Mouse (Mus musculus) neural tube, embryonic 14.5 days (tissue): ENCODE data around the gene Tgfbrap1. TPM values are rescaled to one million over a fixed set of nuclear protein-coding genes. Genes with fewer than 3 reads are reported as not detected.
A peak's percentile ranks its signal among the peaks of the same experiment; 100 is the strongest.

Experiments
- ATAC-seq: fragments of 200-750 bp; cut with Nextera tagmentation; 2 replicates; pipeline ENCODE4 v1.8.0; 2017; ENCODE audit warnings: low read depth, mild to moderate bottlenecking, moderate TSS enrichment, moderate library complexity
- H3K27ac ChIP-seq: fragments of 300-500 bp; sonication (generic); 2 replicates; pipeline ENCODE4 v1.5.1; 2014; ENCODE audit warnings: low read depth, mild to moderate bottlenecking, control low read depth, low read length, moderate library complexity, mixed read lengths
- H3K27me3 ChIP-seq: fragments of 300-500 bp; sonication (generic); 2 replicates; pipeline ENCODE4 v1.6.1; 2014; ENCODE audit warnings: low read length; ENCODE audit not compliant: control insufficient read depth, insufficient read depth
- H3K36me3 ChIP-seq: fragments of 300-500 bp; sonication (generic); 2 replicates; pipeline ENCODE4 v1.6.1; 2014; ENCODE audit warnings: low read length, mixed read lengths; ENCODE audit not compliant: control insufficient read depth, insufficient read depth
- H3K4me1 ChIP-seq: fragments of 300-500 bp; sonication (generic); 2 replicates; pipeline ENCODE4 v1.6.1; 2014; ENCODE audit warnings: low read length; ENCODE audit not compliant: control insufficient read depth, insufficient read depth
- H3K4me2 ChIP-seq: fragments of 300-500 bp; sonication (generic); 2 replicates; pipeline ENCODE4 v1.6.1; 2014; ENCODE audit warnings: mild to moderate bottlenecking, low read depth, low read length, control low read depth
- H3K4me3 ChIP-seq: fragments of 300-500 bp; sonication (generic); 2 replicates; pipeline ENCODE4 v1.5.1; 2014; ENCODE audit warnings: low read depth, low read length, control low read depth, mixed read lengths
- H3K9ac ChIP-seq: fragments of 300-500 bp; sonication (generic); replicated peaks from 2 replicates; pipeline ENCODE4 v1.6.1; 2014; ENCODE audit warnings: low read depth, mild to moderate bottlenecking, control low read depth, low read length, mixed read lengths
- H3K9me3 ChIP-seq: fragments of 300-500 bp; sonication (generic); 2 replicates; pipeline ENCODE4 v1.6.1; 2016; ENCODE audit warnings: low read length; ENCODE audit not compliant: control insufficient read depth
- WGBS: fragments of 180-500 bp; shearing (Covaris S2); extraction: QIAGEN DNeasy Blood & Tissue Kit; methylation state at CpG from one replicate; pipeline ENCODE4 v1.1.7; 2014; 5-methylcytosine and 5-hydroxymethylcytosine counted together
- polyA plus RNA-seq: library from polyadenylated mRNA; unstranded; fragments of >200 nt; fragmentation: Nextera tagmentation; extraction: Ambion mirVana; gene quantifications from 2 replicates; pipeline ENCODE4 v1.2.1, GENCODE M21; 2014

Gene Tgfbrap1
- polyA plus RNA-seq, 1 experiment from 2014 or later = 22.3 TPM

DNA sequence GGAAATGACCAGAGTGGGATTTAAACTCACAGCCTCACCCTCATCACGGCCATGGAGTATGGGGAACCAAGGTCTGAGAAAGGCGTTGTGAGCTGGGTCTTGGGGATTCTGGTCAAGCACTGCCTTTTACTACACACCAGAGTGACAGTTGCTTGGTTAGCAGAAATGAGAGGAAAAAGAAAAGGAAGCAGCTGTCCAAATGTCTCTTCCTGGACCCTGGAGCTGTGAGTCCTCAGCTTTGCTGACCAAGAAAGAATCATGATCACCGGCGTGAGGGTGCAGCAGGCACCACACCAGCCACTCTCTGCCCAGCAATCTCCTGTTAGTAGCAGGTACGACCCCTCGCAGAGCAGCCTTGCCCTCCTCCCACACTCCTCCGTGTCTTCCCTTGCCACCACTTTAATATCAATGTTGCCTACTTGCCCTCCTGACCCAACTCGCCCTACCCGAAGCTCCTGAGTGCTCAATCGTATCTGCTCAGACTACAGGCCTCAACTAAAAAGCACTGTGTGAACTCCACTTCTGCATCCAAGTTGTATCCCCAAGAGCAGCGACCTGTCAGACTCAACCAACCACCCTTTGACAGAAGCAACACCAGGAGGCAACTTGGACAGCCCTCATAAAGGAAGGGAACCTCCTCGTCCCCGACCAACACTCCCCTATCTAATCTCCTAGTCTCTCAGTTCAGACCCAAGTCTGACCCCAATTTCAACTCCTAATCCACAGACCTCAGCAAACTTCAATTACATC is 7.0 kb downstream of the Tgfbrap1 start:
- Histone ChIP-seq H3K4me1 (peaks cover 15% of the 10 kb centered on the region; the same call in 1 of the 2 replicates), H3K27ac (no peak overlapping the region; the same call in 1 of the 2 replicates), H3K9me3 (no peaks in the 10 kb centered on the region), H3K9ac (peak overlapping the region; percentile 94), H3K4me3 (peak overlapping the region; percentile 77), H3K36me3 (no peaks in the 10 kb centered on the region), H3K27me3 (no peaks in the 10 kb centered on the region), H3K4me2 (peak overlapping the region; percentile 79)
- 47% methylated on average over 13 of the region's 13 CpGs for WGBS
- peak; percentile 16; the same call in 1 of the 2 replicates for ATAC-seq

DNA sequence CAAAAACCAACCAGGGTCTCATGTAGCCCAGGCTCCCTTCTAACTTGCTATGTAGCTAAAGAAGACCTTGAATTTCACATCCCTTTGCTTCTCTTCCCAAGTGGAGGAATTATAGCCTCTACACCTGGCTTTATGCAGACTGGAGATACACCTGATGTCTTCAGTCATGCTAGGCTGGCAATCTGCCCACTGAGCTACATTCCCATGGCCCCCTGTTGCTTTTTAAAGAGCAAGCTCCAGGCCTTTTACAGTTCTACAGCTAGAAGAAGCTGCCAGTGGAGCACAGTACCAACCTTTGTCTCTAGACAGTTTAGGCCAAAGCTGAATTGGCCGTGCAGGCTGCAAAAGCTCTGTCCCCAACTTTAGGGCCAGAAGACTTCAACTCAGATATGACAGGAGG is 8.0 kb downstream of the Tgfbrap1 start:
- Histone ChIP-seq H3K27ac (no peak overlapping the region), H3K4me1 (peaks cover 15% of the 10 kb centered on the region; the same call in 1 of the 2 replicates), H3K9ac (no peak overlapping the region), H3K4me3 (no peak overlapping the region), H3K9me3 (no peaks in the 10 kb centered on the region), H3K36me3 (no peaks in the 10 kb centered on the region), H3K27me3 (no peaks in the 10 kb centered on the region), H3K4me2 (no peak overlapping the region)
- ATAC-seq = no peak
- WGBS = 73% methylated on average over 1 of the region's 1 CpGs

DNA sequence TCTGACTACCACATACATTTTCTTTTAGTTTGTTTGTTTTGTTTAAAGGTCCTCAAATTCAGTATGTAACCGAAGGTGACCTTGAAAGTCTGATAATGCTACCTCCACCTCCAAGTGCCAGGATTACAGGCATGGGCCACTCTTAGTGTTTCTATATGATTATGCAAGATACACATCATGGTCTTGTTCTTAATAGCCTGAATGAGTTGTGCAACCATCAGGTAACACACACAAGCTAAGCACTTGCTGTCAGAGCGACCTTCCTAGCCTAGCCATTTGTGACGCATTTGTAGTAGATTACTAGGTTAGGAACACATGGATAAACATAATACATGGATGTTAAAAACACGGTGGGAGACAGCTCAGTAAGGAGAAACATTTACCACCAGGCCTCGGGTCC is 15.5 kb downstream of the Tgfbrap1 start:
- no peak overlapping the region for H3K4me2 ChIP-seq
- H3K4me1 ChIP-seq = no peaks in the 10 kb centered on the region
- H3K4me3 ChIP-seq = no peak overlapping the region
- no peaks in the 10 kb centered on the region for H3K9me3 ChIP-seq
- no peaks in the 10 kb centered on the region for H3K27me3 ChIP-seq
- no peaks in the 10 kb centered on the region for H3K36me3 ChIP-seq
- no peak overlapping the region for H3K9ac ChIP-seq
- H3K27ac ChIP-seq = no peak overlapping the region
- no peak for ATAC-seq
- 92% methylated on average over 5 of the region's 5 CpGs for WGBS

DNA sequence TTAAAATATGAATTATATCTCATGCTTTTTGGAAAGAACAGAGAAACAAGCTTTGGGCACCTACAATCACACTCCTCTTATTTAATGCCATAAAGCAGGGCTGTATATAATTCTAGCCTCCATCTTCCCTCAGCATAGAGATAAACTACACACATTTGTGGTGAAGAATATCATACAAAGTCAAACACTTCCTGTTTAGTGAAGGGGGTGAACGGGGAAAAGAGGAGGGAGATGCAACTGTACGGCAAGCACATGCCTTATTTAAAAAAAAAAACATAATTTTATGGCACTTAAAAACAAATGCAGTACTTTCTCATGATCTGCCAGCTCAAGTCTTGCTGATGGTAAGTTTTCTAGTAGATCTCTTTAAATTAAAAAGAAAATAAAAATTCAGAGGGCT is 20.3 kb downstream of the Tgfbrap1 start:
- H3K9ac ChIP-seq = no peak overlapping the region
- H3K27ac ChIP-seq = no peak overlapping the region
- no peaks in the 10 kb centered on the region for H3K4me1 ChIP-seq
- no peaks in the 10 kb centered on the region for H3K27me3 ChIP-seq
- peaks cover 13% of the 10 kb centered on the region for H3K36me3 ChIP-seq
- no peak overlapping the region for H3K4me2 ChIP-seq
- 87% methylated on average over 2 of the region's 2 CpGs for WGBS
- H3K4me3 ChIP-seq = no peak overlapping the region
- ATAC-seq = no peak
- H3K9me3 ChIP-seq = no peaks in the 10 kb centered on the region

DNA sequence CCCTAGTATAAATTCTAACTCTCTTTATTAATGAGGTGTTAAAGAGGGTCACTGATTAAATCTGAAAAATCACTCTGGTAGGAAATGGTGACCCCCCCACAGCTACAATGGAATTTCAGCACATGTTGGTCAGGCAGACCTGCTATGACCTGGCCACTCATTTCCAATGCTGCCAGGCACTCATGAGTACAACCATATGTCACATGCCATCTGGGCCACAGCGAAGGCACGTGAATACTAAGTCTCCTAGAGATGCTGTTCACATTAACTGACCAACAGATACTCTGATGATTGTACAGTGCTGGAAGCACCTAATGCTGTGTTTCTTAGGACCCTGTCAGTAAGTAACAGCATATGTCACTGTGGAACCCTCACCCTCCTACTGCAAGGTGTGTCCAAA is 23.6 kb downstream of the Tgfbrap1 start:
- Histone ChIP-seq H3K36me3 (peaks cover 19% of the 10 kb centered on the region), H3K4me3 (no peak overlapping the region), H3K4me2 (no peak overlapping the region), H3K9me3 (no peaks in the 10 kb centered on the region), H3K9ac (no peak overlapping the region), H3K27ac (no peak overlapping the region), H3K27me3 (no peaks in the 10 kb centered on the region), H3K4me1 (no peaks in the 10 kb centered on the region)
- no peak for ATAC-seq
- WGBS = 92% methylated on average over 2 of the region's 2 CpGs

DNA sequence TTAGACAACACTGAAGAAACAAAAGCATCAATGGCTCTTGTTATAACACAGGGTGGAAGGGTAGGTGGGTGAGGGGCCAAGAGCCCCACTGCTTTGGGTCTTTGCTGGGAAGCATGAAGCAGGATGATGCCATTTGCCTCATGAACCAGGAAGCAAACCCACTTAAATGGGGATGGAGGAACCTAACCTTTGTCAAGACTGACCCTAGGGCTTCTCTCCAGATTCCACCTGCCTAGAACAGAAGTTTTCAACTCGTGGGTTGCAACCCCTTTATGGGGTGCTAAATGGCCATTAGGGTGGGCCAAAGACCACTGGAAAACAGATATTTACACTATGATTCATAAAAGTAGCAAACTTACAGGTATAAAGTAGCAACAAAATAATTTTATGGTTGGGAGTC is 25.9 kb downstream of the Tgfbrap1 start:
- H3K4me1 ChIP-seq = no peaks in the 10 kb centered on the region
- no peaks in the 10 kb centered on the region for H3K27me3 ChIP-seq
- no peak overlapping the region for H3K4me3 ChIP-seq
- no peaks in the 10 kb centered on the region for H3K9me3 ChIP-seq
- no peak overlapping the region for H3K27ac ChIP-seq
- no peak overlapping the region for H3K4me2 ChIP-seq
- H3K9ac ChIP-seq = no peak overlapping the region
- WGBS = 74% methylated on average over 1 of the region's 1 CpGs
- H3K36me3 ChIP-seq = peaks cover 25% of the 10 kb centered on the region
- no peak for ATAC-seq

DNA sequence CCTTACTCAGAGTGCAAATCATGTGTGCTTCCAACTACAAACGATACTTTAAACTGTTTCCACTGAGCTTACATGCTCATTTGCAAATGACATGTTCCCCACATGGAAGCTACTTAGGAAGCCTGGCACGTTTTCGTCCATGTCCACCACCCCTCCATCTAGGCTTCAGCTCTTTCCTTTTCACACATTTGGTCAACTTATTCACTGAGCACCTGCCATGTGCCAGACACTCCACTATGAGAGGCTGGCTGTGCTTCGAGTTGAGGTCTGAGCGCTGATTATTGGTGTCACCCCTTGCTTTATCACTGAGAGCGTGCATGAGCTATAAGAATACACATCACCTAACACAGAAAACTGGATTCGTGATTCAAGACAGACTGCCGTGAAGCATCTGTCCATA is 26.4 kb downstream of the Tgfbrap1 start:
- WGBS = 93% methylated on average over 8 of the region's 8 CpGs

DNA sequence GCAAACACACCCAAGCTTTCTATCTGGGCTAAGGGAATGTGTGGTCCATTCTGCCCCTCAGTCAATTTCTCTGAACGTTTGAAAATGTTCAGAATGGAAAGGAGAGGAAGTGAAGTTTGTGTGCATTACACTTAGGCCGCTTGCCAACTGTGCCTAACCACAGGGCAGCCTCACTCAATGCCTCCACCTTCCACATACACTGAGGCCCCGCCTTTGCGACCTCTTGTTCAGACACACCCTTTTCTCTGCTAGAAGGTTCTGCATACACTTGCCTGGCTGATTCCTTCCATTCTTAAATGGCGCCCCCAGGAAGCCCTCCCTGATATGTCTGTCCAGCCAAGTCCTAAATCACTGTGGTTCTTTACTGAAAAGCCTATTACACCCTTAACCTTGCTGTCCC is 27.7 kb downstream of the Tgfbrap1 start:
- ATAC-seq = no peak
- no peaks in the 10 kb centered on the region for H3K27me3 ChIP-seq
- 81% methylated on average over 5 of the region's 5 CpGs for WGBS
- H3K4me3 ChIP-seq = no peak overlapping the region
- no peaks in the 10 kb centered on the region for H3K4me1 ChIP-seq
- no peak overlapping the region for H3K27ac ChIP-seq
- no peak overlapping the region for H3K4me2 ChIP-seq
- no peaks in the 10 kb centered on the region for H3K9me3 ChIP-seq
- H3K36me3 ChIP-seq = peaks cover 32% of the 10 kb centered on the region
- no peak overlapping the region for H3K9ac ChIP-seq

More for the DNA sequence above, 26.4 kb downstream of the Tgfbrap1 start:
- no peaks in the 10 kb centered on the region for H3K27me3 ChIP-seq
- no peak overlapping the region for H3K4me3 ChIP-seq
- ATAC-seq = no peak
- H3K4me2 ChIP-seq = no peak overlapping the region
- no peak overlapping the region for H3K27ac ChIP-seq
- H3K36me3 ChIP-seq = peaks cover 29% of the 10 kb centered on the region
- no peaks in the 10 kb centered on the region for H3K9me3 ChIP-seq
- H3K4me1 ChIP-seq = no peaks in the 10 kb centered on the region
- H3K9ac ChIP-seq = no peak overlapping the region

DNA sequence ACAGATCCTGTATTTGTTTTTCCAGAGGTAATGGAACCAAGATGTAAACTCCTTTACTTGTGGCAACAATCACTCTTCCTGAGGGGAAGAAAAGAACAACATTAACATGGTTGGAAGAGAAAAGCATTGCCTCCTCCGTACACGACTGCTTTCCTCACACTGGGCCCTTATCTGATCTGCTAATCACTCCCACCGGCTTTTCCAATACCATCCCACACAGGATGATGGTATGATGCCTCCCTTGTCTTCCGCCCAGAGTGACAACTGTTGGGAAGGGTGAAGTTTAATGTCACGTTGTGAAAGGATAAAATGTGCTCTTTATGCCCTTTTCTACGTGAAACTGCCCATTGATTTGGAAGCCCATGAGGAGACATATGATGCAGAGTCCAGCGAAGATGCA is 30.9 kb downstream of the Tgfbrap1 start:
- no peak overlapping the region for H3K4me3 ChIP-seq
- H3K27ac ChIP-seq = no peak overlapping the region
- H3K9me3 ChIP-seq = no peaks in the 10 kb centered on the region
- H3K4me1 ChIP-seq = no peaks in the 10 kb centered on the region
- no peak for ATAC-seq
- H3K36me3 ChIP-seq = peaks cover 27% of the 10 kb centered on the region
- no peak overlapping the region for H3K9ac ChIP-seq
- WGBS = 92% methylated on average over 7 of the region's 7 CpGs
- no peaks in the 10 kb centered on the region for H3K27me3 ChIP-seq
- H3K4me2 ChIP-seq = no peak overlapping the region
